Mouse (Mus musculus) CH12.LX (cell line): ENCODE measurements around the gene Dpep3. TPM values are rescaled to one million over a fixed set of nuclear protein-coding genes. Genes with fewer than 3 reads are reported as not detected.

Source experiments
- DNase-seq: peaks from one replicate; pipeline ENCODE4 v3.0.0-alpha.2; 2013; ENCODE audit errors: extremely low read depth
- H3K27ac ChIP-seq: 2 replicates; pipeline ENCODE4 v1.5.1; 2012; ENCODE audit warnings: low read depth, mild to moderate bottlenecking, control low read depth, moderate library complexity; ENCODE audit not compliant: insufficient read depth
- H3K27me3 ChIP-seq: replicated peaks from 2 replicates; pipeline ENCODE3; 2012; ENCODE audit warnings: inconsistent platforms
- H3K36me3 ChIP-seq, 2 experiments: replicated peaks in 1 of 2; 2 replicates each; pipeline versions ENCODE3 to v1.6.1; 2012; ENCODE audit warnings: inconsistent platforms in 1 of 2, low read length in 1 of 2, mild to moderate bottlenecking in 1 of 2, mixed read lengths in 1 of 2, moderate library complexity in 1 of 2; ENCODE audit not compliant: control insufficient read depth in 1 of 2, insufficient read depth in 1 of 2
- H3K4me1 ChIP-seq, 2 experiments: 2 replicates each; pipeline ENCODE4 v1.6.1; 2012; ENCODE audit warnings: inconsistent platforms in 1 of 2, moderate library complexity in 1 of 2; ENCODE audit not compliant: insufficient read depth in 2 of 2, control insufficient read depth in 1 of 2
- H3K4me2 ChIP-seq: 2 replicates; pipeline ENCODE4 v1.6.1; 2012; ENCODE audit warnings: low read depth, mild to moderate bottlenecking, control low read depth; ENCODE audit not compliant: poor library complexity, insufficient read depth, severe bottlenecking
- H3K4me3 ChIP-seq, 3 experiments: fragments of 150-350 bp in 1 of 3; sonication (generic) in 1 of 3; replicated peaks in 1 of 3; 2 replicates each; pipeline versions ENCODE3 to v1.5.1; 2011 to 2012; ENCODE audit warnings: low read depth in 2 of 3, low read length in 2 of 3, mild to moderate bottlenecking in 2 of 3, moderate library complexity in 2 of 3, control low read depth in 1 of 3, improper control_type of control experiment in 1 of 3, inconsistent platforms in 1 of 3, mixed read lengths in 1 of 3; ENCODE audit not compliant: poor library complexity in 1 of 3
- H3K79me2 ChIP-seq: replicated peaks from 2 replicates; pipeline ENCODE4 v1.6.1; 2012; ENCODE audit warnings: mild to moderate bottlenecking, moderate library complexity; ENCODE audit not compliant: control insufficient read depth, poor library complexity, insufficient read depth, severe bottlenecking; ENCODE audit errors: extremely low read depth
- H3K9ac ChIP-seq: 2 replicates; pipeline ENCODE4 v1.6.1; 2012; ENCODE audit warnings: low read depth, mild to moderate bottlenecking, control low read depth, moderate library complexity; ENCODE audit not compliant: insufficient read depth
- H3K9me3 ChIP-seq: replicated peaks from 2 replicates; pipeline ENCODE3; 2012; ENCODE audit warnings: low read length, inconsistent platforms, mixed read lengths
- BHLHE40 ChIP-seq: IDR thresholded peaks from 2 replicates; pipeline ENCODE4 v1.6.1; 2011; ENCODE audit warnings: mild to moderate bottlenecking, low read depth, low read length, improper control_type of control experiment
- CHD2 ChIP-seq: IDR thresholded peaks from 2 replicates; pipeline ENCODE4 v1.6.1; 2011; ENCODE audit warnings: low read length, improper control_type of control experiment
- CTCF ChIP-seq, 2 experiments: IDR thresholded peaks in 1 of 2; conservative IDR thresholded peaks in 1 of 2; 2 replicates each; pipeline ENCODE4 v1.5.1; 2011 to 2012; ENCODE audit warnings: low read depth in 2 of 2, low read length in 2 of 2, improper control_type of control experiment in 1 of 2, inconsistent platforms in 1 of 2, mild to moderate bottlenecking in 1 of 2, moderate library complexity in 1 of 2
- E2F4 ChIP-seq: IDR thresholded peaks from 2 replicates; pipeline ENCODE4 v1.6.1; 2011; ENCODE audit warnings: low read depth, low read length, improper control_type of control experiment; ENCODE audit not compliant: insufficient replicate concordance
- ETS1 ChIP-seq: conservative IDR thresholded peaks from 2 replicates; pipeline ENCODE4 v1.6.1; 2012; ENCODE audit warnings: low read depth, mild to moderate bottlenecking, inconsistent platforms, low read length, improper control_type of control experiment, moderate library complexity
- GABPA ChIP-seq: IDR thresholded peaks from 2 replicates; pipeline ENCODE4 v1.6.1; 2012; ENCODE audit warnings: low read depth, low read length, improper control_type of control experiment, inconsistent platforms; ENCODE audit not compliant: insufficient replicate concordance
- HCFC1 ChIP-seq: IDR thresholded peaks from 2 replicates; pipeline ENCODE4 v1.6.1; 2012; ENCODE audit warnings: low read depth, mild to moderate bottlenecking, inconsistent platforms, low read length, improper control_type of control experiment
- JUN ChIP-seq: IDR thresholded peaks from 2 replicates; pipeline ENCODE4 v1.6.1; 2011; ENCODE audit warnings: low read depth, mild to moderate bottlenecking, low read length, improper control_type of control experiment, moderate library complexity; ENCODE audit not compliant: insufficient read depth
- KAT2A ChIP-seq: IDR thresholded peaks from 2 replicates; pipeline ENCODE4 v1.6.1; 2012; ENCODE audit warnings: low read length, improper control_type of control experiment, inconsistent platforms; ENCODE audit not compliant: insufficient replicate concordance
- MAFK ChIP-seq: IDR thresholded peaks from 2 replicates; pipeline ENCODE4 v1.6.1; 2011; ENCODE audit warnings: low read length, improper control_type of control experiment; ENCODE audit not compliant: insufficient replicate concordance
- MAZ ChIP-seq: IDR thresholded peaks from 2 replicates; pipeline ENCODE4 v1.6.1; 2012; ENCODE audit warnings: low read depth, mild to moderate bottlenecking, inconsistent platforms, low read length, improper control_type of control experiment, moderate library complexity
- MYC ChIP-seq: IDR thresholded peaks from 2 replicates; pipeline ENCODE4 v1.6.1; 2011; ENCODE audit warnings: low read depth, mild to moderate bottlenecking, improper control_type of control experiment, low read length
- PAX5 ChIP-seq: IDR thresholded peaks from 2 replicates; pipeline ENCODE4 v1.6.1; 2012; ENCODE audit warnings: low read length, inconsistent platforms, mixed read lengths
- POLR2AphosphoS2 ChIP-seq: IDR thresholded peaks from 2 replicates; pipeline ENCODE4 v1.6.1; 2011; ENCODE audit warnings: low read depth, low read length, improper control_type of control experiment
- RCOR1 ChIP-seq: conservative IDR thresholded peaks from 2 replicates; pipeline ENCODE4 v1.6.1; 2012; ENCODE audit warnings: low read depth, mild to moderate bottlenecking, inconsistent platforms, low read length, improper control_type of control experiment
- SIN3A ChIP-seq: IDR thresholded peaks from 2 replicates; pipeline ENCODE4 v1.6.1; 2012; ENCODE audit warnings: low read length, improper control_type of control experiment, inconsistent platforms
- TBP ChIP-seq: conservative IDR thresholded peaks from 2 replicates; pipeline ENCODE4 v1.6.1; 2011; ENCODE audit warnings: low read depth, low read length, improper control_type of control experiment
- TCF12 ChIP-seq: IDR thresholded peaks from 2 replicates; pipeline ENCODE4 v1.6.1; 2014; ENCODE audit warnings: low read depth, mild to moderate bottlenecking, inconsistent platforms, low read length, improper control_type of control experiment
- UBTF ChIP-seq: IDR thresholded peaks from 2 replicates; pipeline ENCODE4 v1.6.1; 2012; ENCODE audit warnings: low read depth, mild to moderate bottlenecking, inconsistent platforms, low read length, improper control_type of control experiment, moderate library complexity
- USF1 ChIP-seq: IDR thresholded peaks from 2 replicates; pipeline ENCODE4 v1.6.1; 2014; ENCODE audit warnings: low read depth, mild to moderate bottlenecking, inconsistent platforms, low read length, improper control_type of control experiment
- ZC3H11A ChIP-seq: IDR thresholded peaks from 2 replicates; pipeline ENCODE4 v1.6.1; 2012; ENCODE audit warnings: low read depth, mild to moderate bottlenecking, inconsistent platforms, low read length, improper control_type of control experiment
- ZMIZ1 ChIP-seq: IDR thresholded peaks from 2 replicates; pipeline ENCODE4 v1.6.1; 2012; ENCODE audit warnings: low read depth, mild to moderate bottlenecking, inconsistent platforms, low read length, improper control_type of control experiment
- ZNF384 ChIP-seq: IDR thresholded peaks from 2 replicates; pipeline ENCODE4 v1.6.1; 2012; ENCODE audit warnings: low read depth, low read length, improper control_type of control experiment, inconsistent platforms
- dilution Hi-C: fragments of 300-500 bp; cut with MboI; formaldehyde crosslinking; loops from 2 replicates; pipeline ENCODE4 v1.14.3; 2020; ENCODE audit warnings: low sequenced_read_pairs; ENCODE audit not compliant: extremely low pct_unique_long_range_greater_than_20kb, extremely low pct_ligation_motif_present
- in situ Hi-C: fragments of 300-500 bp; cut with MboI; formaldehyde crosslinking; loops from 3 replicates; pipeline ENCODE4 v1.14.3; 2019; ENCODE audit warnings: low sequenced_read_pairs, low pct_ligation_motif_present, low pct_unique_long_range_greater_than_20kb, mixed read lengths
- polyA plus RNA-seq: library from polyadenylated mRNA; unstranded; fragments of >175 nt; gene quantifications from 2 replicates; pipeline ENCODE4 v1.2.1, GENCODE M21; 2012; ENCODE audit warnings: low read depth; ENCODE audit not compliant: insufficient read length
- total RNA-seq, 2 experiments: library from RNA; depleted of rRNA; stranded (reverse); fragments of 300-350 nt in 1 of 2; fragments of >200 nt in 1 of 2; gene quantifications; 2 replicates each; pipeline ENCODE4 v1.2.3; 2012 to 2014

The Dpep3 gene
- total and polyA plus RNA-seq, 3 experiments, result not detected

- no peak within 1 kb of the TSS for H3K4me2 ChIP-seq
- no peak for DNase-seq
- no peaks in the 10 kb centered on the region for H3K27me3 ChIP-seq
- H3K27ac ChIP-seq, result no peak within 1 kb of the TSS
- dilution Hi-C loops (no loop called here), in situ Hi-C loops (no loop called here)
- H3K4me1 ChIP-seq, result peaks cover 0 to 15% of the 10 kb centered on the region in 2 experiments; a peak in 2 of 4 replicates
- H3K79me2 ChIP-seq, result no peaks in the 10 kb centered on the region
- TF ChIP-seq JUN (no peak), BHLHE40 (no peak), TCF12 (no peak), POLR2AphosphoS2 (no peak), RCOR1 (no peak), GABPA (no peak)
- H3K36me3 ChIP-seq, result peaks cover 22 to 71% of the 10 kb centered on the region in 2 experiments
- H3K4me3 ChIP-seq, result no peak within 1 kb of the TSS
- H3K9me3 ChIP-seq, result no peaks in the 10 kb centered on the region
- no peak within 1 kb of the TSS for H3K9ac ChIP-seq
Observed at GRCm38 (mm10) chr8:105943321-105943739, 35.9 kb downstream of the Dpep3 start, which contains the start of gene Lcat. TSS of gene Lcat (minus strand) at chr8:105943382.

- dilution Hi-C loops (no loop called here), in situ Hi-C loops (no loop called here)
- no peaks in the 10 kb centered on the region for H3K9me3 ChIP-seq
- H3K4me2 ChIP-seq, result no peak overlapping the region
- H3K36me3 ChIP-seq, result peaks cover 22 to 63% of the 10 kb centered on the region in 2 experiments
- H3K9ac ChIP-seq, result no peak overlapping the region
- no peaks in the 10 kb centered on the region for H3K79me2 ChIP-seq
- no peaks in the 10 kb centered on the region for H3K27me3 ChIP-seq
- no peak for TF ChIP-seq E2F4
- no peak for TF ChIP-seq USF1
- no peak for TF ChIP-seq MYC
- TF ChIP-seq UBTF, result no peak
- peaks cover 0 to 15% of the 10 kb centered on the region in 2 experiments; a peak in 2 of 4 replicates for H3K4me1 ChIP-seq
- no peak for DNase-seq
- no peak overlapping the region for H3K27ac ChIP-seq
- no peak overlapping the region for H3K4me3 ChIP-seq
Observed at GRCm38 (mm10) chr8:105942542-105942941, 36.7 kb downstream of the Dpep3 start.

- peaks cover 22 to 58% of the 10 kb centered on the region in 2 experiments for H3K36me3 ChIP-seq
- no peak overlapping the region for H3K4me3 ChIP-seq
- in situ Hi-C loops, result no loop called here
Observed at GRCm38 (mm10) chr8:105942026-105942425, 37.2 kb downstream of the Dpep3 start.

More at GRCm38 (mm10) chr8:105942026-105942425, 37.2 kb downstream of the Dpep3 start:
- dilution Hi-C loops, result no loop called here
- Histone ChIP-seq H3K4me2 (no peak overlapping the region), H3K9ac (no peak overlapping the region), H3K27ac (no peak overlapping the region), H3K79me2 (no peaks in the 10 kb centered on the region), H3K9me3 (no peaks in the 10 kb centered on the region), H3K27me3 (no peaks in the 10 kb centered on the region), H3K4me1 (peaks cover 0 to 15% of the 10 kb centered on the region in 2 experiments; a peak in 2 of 4 replicates)
- TF ChIP-seq ETS1 (no peak), JUN (no peak), GABPA (no peak), BHLHE40 (no peak), ZNF384 (no peak), MAFK (no peak), TBP (no peak), ZMIZ1 (no peak), MAZ (no peak), RCOR1 (no peak), PAX5 (no peak), KAT2A (no peak), CTCF (conservative IDR thresholded peaks at IDR 0.05 in 1 of 2, IDR thresholded peaks at IDR 0.05 in 1 of 2; ENCODE audit: low read depth in 2 of 2, low read length in 2 of 2) (no peak), POLR2AphosphoS2 (no peak), CHD2 (no peak), ZC3H11A (no peak), MYC (no peak), SIN3A (no peak), HCFC1 (no peak)
- DNase-seq, result no peak
